Mouse (Mus musculus) intestine, postnatal 0 days (tissue): ENCODE data around the gene S1pr5. TPM values are rescaled to one million over a fixed set of nuclear protein-coding genes. Genes with fewer than 3 reads are reported as not detected.
"Not testable (repeated sequence)": the region's sequence is repeated elsewhere in the genome, so short reads cannot be mapped to it uniquely, and the experiment has no call there.

Source experiments
- ATAC-seq: fragments of 200-750 bp; cut with Nextera tagmentation; 2 replicates; pipeline ENCODE4 v1.8.0; 2017; ENCODE audit warnings: mild to moderate bottlenecking, moderate TSS enrichment, moderate library complexity
- H3K27ac ChIP-seq: fragments of 300-500 bp; sonication (generic); 2 replicates; pipeline ENCODE4 v1.5.1; 2014; ENCODE audit warnings: mild to moderate bottlenecking, low read depth, low read length, moderate library complexity
- H3K27me3 ChIP-seq: fragments of 300-500 bp; sonication (generic); replicated peaks from 2 replicates; pipeline ENCODE4 v1.6.1; 2014; ENCODE audit warnings: low read length, mixed read lengths; ENCODE audit not compliant: control insufficient read depth, insufficient read depth
- H3K36me3 ChIP-seq: fragments of 300-500 bp; sonication (generic); 2 replicates; pipeline ENCODE4 v1.6.1; 2014; ENCODE audit warnings: mild to moderate bottlenecking, moderate library complexity; ENCODE audit not compliant: control insufficient read depth, insufficient read depth
- H3K4me1 ChIP-seq: fragments of 300-500 bp; sonication (generic); replicated peaks from 2 replicates; pipeline ENCODE4 v1.6.1; 2014; ENCODE audit warnings: antibody characterized with exemption, low read length, mixed read lengths; ENCODE audit not compliant: control insufficient read depth, insufficient read depth
- H3K4me2 ChIP-seq: fragments of 300-500 bp; sonication (generic); replicated peaks from 2 replicates; pipeline ENCODE4 v1.6.1; 2014; ENCODE audit warnings: low read depth, mild to moderate bottlenecking, moderate library complexity
- H3K4me3 ChIP-seq: fragments of 300-500 bp; sonication (generic); 2 replicates; pipeline ENCODE4 v1.5.1; 2014; ENCODE audit warnings: low read depth, low read length
- H3K9ac ChIP-seq: fragments of 300-500 bp; sonication (generic); 2 replicates; pipeline ENCODE4 v1.6.1; 2014; ENCODE audit warnings: mild to moderate bottlenecking, low read depth, low read length
- H3K9me3 ChIP-seq: fragments of 300-500 bp; sonication (generic); 2 replicates; pipeline ENCODE4 v1.6.1; 2016; ENCODE audit warnings: mixed run types; ENCODE audit not compliant: control insufficient read depth
- CTCF ChIP-seq: sonication (generic); IDR thresholded peaks from 2 replicates; pipeline ENCODE4 v1.5.1; 2016; ENCODE audit warnings: low read depth, mild to moderate bottlenecking, control low read depth, antibody characterized with exemption, moderate library complexity
- WGBS: fragments of 180-500 bp; shearing (Covaris S2); extraction: QIAGEN DNeasy Blood & Tissue Kit; methylation state at CpG from one replicate; pipeline ENCODE4 v1.1.7; 2014; 5-methylcytosine and 5-hydroxymethylcytosine counted together
- polyA plus RNA-seq: library from polyadenylated mRNA; unstranded; fragments of >200 nt; fragmentation: Nextera tagmentation; extraction: Ambion mirVana; gene quantifications from 2 replicates; pipeline ENCODE4 v1.2.1, GENCODE M21; 2015

Gene S1pr5
- polyA plus RNA-seq, 1 experiment from 2014 or later = not detected

DNA sequence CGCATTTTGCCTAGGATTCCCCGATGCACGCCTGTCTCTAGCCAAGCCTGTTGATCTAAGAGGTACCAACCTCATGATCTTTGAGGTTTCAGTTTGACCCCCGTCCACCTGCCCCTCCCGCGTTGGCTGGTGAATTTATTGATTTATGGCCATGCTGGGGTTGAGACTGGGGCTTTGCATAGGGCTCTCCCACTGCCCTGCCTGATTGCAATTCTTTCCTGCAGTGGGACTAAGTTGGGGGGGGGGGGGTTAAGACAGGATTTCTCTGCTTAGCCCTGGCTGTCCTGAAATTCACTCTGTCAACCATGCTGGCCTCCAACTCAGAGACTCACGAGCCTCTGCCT lies 22.9 kb downstream of the S1pr5 start:
- TF ChIP-seq CTCF = no peak
- no peak for ATAC-seq
- Histone ChIP-seq H3K4me1 (peaks cover 6% of the 10 kb centered on the region; the same call in 1 of the 2 replicates), H3K4me3 (peak overlapping the region; percentile 41), H3K36me3 (peaks cover 12% of the 10 kb centered on the region; the same call in 1 of the 2 replicates), H3K9me3 (no peaks in the 10 kb centered on the region), H3K27me3 (no peaks in the 10 kb centered on the region), H3K4me2 (peak overlapping the region; percentile 74), H3K9ac (0 out of 2 replicates have a peak overlapping the region, but pooled peaks have one; percentile 17), H3K27ac (peak overlapping the region; percentile 15; the same call in 1 of the 2 replicates)
- 3% methylated on average over 7 of the region's 7 CpGs for WGBS

DNA sequence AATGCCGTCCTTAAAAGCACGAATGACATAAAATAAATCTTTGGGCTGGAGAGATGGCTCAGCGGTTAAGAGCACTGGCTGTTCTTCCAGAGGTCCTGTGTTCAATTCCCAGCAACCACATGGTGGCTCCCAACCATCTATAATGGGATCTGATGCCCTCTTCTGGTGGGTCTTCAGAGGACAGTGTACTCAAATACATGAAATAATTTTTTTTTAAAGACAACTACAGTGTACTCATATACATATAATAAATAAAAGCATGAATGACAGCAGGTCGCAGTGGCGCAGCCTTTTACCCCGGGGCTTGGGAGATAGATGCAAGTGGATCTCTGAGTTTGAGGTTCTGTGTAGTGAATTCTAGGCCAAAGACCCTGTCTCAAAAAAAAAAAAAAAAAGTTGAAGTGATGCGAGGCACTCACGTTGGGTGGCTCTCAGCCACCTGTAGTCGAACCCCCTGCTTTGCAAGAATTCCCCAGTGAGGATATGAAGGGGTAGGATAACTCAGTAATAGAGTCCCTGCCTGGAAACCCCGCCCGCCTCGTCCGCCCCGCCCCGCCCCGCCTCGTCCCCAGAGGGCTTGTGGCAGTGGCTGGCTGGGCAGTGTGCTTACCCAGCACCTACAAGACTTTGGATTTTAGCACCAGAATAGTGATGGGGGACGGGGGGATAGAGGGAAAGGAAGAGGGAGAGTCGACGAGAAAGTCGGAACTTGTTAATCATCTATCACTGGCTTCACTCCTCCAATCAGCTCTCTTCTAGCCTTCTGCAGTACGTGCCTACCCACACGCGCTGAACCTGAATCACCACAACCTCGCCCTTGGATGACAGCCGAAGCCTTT lies 23.4 kb downstream of the S1pr5 start:
- peaks cover 6% of the 10 kb centered on the region; the same call in 1 of the 2 replicates for H3K36me3 ChIP-seq
- TF ChIP-seq CTCF = peak; percentile 31
- no peaks in the 10 kb centered on the region for H3K9me3 ChIP-seq
- H3K4me1 ChIP-seq = peaks cover 6% of the 10 kb centered on the region; the same call in 1 of the 2 replicates
- H3K27me3 ChIP-seq = no peaks in the 10 kb centered on the region
- peak overlapping the region; percentile 15 for H3K27ac ChIP-seq
- H3K9ac ChIP-seq = 0 out of 2 replicates have a peak overlapping the region, but pooled peaks have one; percentile 17
- WGBS = 18% methylated on average over 26 of the region's 26 CpGs
- H3K4me3 ChIP-seq = peak overlapping the region; percentile 41
- H3K4me2 ChIP-seq = peak overlapping the region; percentile 74
- peak; percentile 32 for ATAC-seq

DNA sequence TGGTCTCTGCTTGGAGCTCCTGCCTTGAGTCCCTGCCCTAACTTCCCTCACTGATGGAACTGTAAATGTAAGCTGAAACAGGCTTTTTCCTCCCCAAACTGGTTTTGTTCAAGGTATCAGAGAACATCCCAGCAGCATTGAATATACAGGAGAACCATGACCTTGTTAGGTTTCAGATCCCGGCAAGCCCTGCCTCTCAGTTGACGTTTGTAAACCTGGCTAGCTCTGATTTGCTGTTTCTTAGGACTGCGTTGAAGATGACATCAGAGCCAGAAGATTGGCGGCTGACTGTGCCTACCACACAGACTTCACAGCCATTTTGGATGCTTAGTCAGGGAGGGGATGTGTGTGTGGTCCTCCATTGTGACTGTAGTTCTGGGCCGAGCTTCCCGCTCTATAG lies 24.3 kb downstream of the S1pr5 start:
- 94% methylated on average over 6 of the region's 6 CpGs for WGBS
- H3K36me3 ChIP-seq = no peaks in the 10 kb centered on the region

DNA sequence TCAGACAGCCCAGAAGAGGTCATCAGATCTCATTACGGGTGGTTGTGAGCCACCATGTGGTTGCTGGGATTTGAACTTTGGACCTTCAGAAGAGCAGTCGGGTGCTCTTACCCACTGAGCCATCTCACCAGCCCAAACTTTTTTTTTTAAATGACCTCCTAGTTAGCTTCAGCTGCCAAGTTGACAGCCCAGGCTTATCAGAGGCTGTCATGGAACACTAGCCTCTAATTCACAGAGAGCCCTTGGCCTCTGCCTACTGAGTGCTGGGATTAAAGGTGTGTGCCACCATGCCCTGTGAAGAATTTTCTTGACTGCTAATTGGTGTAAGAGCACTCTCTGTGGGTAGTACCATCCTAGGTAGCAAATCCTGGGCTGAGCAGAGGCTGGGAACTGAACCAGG lies 24.8 kb downstream of the S1pr5 start:
- not testable (repeated sequence) for H3K9me3 ChIP-seq, H3K36me3 ChIP-seq, H3K4me2 ChIP-seq, H3K4me1 ChIP-seq, ATAC-seq, H3K9ac ChIP-seq, H3K27ac ChIP-seq, H3K27me3 ChIP-seq, H3K4me3 ChIP-seq
- WGBS = 62% methylated on average over 1 of the region's 2 CpGs

More for the DNA sequence above, 24.3 kb downstream of the S1pr5 start:
- no peak overlapping the region for H3K4me2 ChIP-seq
- H3K9ac ChIP-seq = no peak overlapping the region
- no peak for TF ChIP-seq CTCF
- peaks cover 6% of the 10 kb centered on the region; the same call in 1 of the 2 replicates for H3K4me1 ChIP-seq
- no peak overlapping the region for H3K4me3 ChIP-seq
- no peaks in the 10 kb centered on the region for H3K9me3 ChIP-seq
- ATAC-seq = no peak
- H3K27ac ChIP-seq = no peak overlapping the region
- no peaks in the 10 kb centered on the region for H3K27me3 ChIP-seq

DNA sequence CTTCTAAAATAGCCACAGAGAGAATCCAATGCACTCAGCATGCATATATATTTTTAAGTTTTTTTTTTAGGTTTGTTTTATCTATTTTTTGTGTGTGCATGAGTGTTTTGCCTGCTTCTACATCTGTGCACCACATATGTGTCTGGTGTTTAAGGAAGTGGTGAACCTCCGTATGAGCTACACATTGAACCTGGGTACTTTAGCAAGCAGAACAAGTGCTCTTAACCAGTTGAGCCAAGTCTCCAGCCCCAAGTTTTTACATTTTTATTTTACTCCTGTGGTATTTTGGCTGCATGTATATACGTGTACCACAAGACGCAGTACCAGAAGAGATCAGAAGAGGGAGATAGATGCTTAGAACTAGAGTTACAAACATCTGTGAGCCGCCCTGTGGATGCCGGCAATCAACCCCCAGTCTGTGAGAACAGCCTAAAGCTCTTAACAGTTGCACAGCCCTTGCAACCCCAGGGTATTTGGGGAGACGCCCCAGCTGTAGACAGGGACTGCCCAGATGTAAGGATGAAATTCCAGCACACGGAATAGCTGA lies 26.8 kb downstream of the S1pr5 start:
- peak; percentile 83 for TF ChIP-seq CTCF
- ATAC-seq = peak; percentile 20
- H3K4me2 ChIP-seq = peak overlapping the region; percentile 60
- no peak overlapping the region for H3K9ac ChIP-seq
- H3K9me3 ChIP-seq = no peaks in the 10 kb centered on the region
- H3K27ac ChIP-seq = no peak overlapping the region
- WGBS = 18% methylated on average over 7 of the region's 7 CpGs
- no peaks in the 10 kb centered on the region for H3K36me3 ChIP-seq
- H3K4me1 ChIP-seq = no peaks in the 10 kb centered on the region
- H3K4me3 ChIP-seq = no peak overlapping the region
- no peaks in the 10 kb centered on the region for H3K27me3 ChIP-seq
